Mouse (Mus musculus): Measurements from ENCODE around the gene Cacna2d2.
"Not testable (repeated sequence)": the region's sequence is repeated elsewhere in the genome, so short reads cannot be mapped to it uniquely, and the experiment has no call there.

Gene Cacna2d2

DNA sequence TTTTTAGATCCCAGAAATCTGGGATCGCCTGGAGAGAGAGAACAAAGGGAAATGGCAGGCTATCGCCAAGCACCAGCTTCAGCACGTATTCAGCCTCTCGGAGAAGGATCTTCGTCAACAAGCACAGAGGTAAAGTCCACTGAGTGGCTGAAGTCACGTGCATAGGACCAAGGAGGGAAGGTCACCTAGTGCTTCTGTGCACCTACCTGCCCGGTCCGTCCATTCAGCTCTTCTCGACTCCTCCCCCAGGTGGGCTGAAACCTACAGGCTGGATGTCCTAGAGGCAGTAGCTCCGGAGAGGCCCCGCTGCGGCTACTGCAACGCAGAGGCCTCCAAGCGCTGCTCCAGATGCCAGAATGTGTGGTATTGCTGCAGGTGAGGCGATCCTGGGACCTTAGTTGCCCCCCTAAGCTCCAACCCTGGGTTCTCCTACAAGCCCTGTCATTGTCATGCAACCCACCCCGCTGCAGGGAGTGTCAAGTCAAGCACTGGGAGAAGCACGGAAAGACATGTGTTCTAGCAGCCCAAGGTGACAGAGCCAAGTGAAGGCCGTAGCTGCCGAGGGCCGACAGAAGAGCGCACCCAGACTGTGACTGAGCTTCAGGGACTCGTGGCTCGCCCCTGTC is 151.2 kb downstream of the Cacna2d2 start:
- no peak for ATAC-seq (ENCODE audit: insufficient number of reproducible peaks, low FRiP score, low TSS enrichment)

DNA sequence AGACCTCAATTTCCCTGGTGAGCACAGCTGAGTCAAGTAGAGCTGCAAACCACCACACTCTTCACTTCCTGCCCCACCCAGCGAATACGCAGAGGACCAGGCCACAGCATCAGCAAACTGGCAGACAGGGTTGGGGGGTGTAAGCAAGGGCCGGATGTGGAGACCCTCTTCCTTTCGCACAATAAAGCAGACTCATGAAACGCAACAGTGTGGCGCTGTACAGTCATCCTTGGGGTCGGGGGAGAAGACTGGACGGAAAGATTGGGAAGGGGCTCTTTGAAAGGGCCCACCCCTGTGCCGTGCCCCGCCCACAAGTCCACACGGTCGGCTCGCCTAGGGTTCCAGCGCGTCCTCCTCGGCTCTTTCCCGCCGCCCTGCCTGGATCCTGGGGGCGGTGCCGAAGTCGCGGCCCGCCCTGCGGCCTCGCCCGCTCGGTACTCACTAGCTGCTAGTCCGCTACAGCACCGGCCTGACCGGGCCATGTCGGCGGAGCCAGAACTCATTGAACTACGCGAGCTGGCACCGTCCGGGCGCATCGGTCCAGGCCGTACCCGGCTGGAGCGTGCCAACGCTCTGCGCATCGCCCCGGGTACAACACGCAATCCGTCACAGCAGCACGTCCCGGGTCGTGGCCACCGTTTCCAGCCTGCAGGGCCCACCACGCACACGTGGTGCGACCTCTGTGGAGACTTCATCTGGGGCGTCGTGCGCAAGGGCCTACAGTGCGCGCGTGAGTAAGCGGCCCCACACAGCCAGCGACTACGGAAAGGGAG is 151.9 kb downstream of the Cacna2d2 start, which contains the start of gene Rassf1:
Gene Rassf1, plus strand, starts transcription at position 439 of the 773 bp plus-strand sequence.
- ATAC-seq (ENCODE audit: insufficient number of reproducible peaks, low FRiP score, low TSS enrichment), result no peak

DNA sequence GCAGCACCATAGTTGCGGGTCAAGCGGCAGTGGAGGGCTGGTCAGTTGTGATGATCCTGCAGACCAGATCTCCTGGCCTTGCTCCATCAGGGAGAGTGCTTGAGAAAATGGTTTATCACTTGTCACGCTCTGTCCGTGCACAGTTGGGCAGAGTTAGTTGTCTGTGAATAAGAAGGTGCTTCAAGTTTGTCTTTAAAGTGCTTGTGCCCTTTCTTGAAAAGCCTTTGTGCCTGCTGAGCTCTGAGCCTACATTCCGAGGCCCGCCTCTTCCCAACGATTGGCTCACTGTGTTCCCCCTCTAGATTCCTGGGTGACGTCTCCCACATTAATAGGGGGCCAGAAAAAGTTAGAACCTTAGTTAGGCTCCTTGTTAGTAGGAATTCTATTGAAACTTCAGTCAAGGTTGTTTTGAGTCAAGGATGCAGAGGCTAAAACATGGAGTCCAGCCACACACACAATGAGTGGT is 152.5 kb downstream of the Cacna2d2 start:
- no peak for ATAC-seq (ENCODE audit: insufficient number of reproducible peaks, low FRiP score, low TSS enrichment)

DNA sequence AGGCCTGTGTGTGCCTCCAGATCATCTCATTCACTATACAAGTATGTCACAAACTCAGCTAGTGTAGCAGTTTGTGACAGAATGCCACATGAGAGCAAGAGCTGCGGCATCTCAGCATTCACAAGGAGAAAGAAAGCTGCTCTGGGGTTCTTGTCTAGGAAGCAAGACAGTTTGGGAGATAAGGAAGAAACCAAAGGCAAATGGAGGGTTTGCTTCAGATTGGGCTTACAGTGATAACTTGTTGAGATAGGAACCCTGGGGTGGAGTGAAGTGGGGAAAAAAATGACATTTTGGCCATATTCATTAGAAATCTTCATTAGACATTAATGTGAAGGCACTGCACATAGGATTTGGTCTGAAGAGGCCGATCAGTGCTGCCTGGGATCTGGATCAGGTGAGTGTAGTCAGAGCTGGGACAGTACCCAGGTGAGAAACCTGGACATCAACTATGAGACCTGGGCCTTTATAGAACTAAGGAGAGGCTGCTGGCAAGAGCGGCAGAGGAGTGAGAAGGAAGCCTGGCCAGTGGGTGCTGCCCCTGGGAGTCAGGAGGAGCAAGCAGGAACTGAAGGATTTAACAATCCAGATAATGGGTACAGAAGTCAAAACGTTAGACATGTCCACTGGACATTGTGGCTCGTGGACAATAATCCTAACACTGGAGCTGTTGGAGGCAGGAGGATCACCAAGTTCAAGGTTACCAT is 153.4 kb downstream of the Cacna2d2 start:
- no peak for ATAC-seq (ENCODE audit: insufficient number of reproducible peaks, low FRiP score, low TSS enrichment)

DNA sequence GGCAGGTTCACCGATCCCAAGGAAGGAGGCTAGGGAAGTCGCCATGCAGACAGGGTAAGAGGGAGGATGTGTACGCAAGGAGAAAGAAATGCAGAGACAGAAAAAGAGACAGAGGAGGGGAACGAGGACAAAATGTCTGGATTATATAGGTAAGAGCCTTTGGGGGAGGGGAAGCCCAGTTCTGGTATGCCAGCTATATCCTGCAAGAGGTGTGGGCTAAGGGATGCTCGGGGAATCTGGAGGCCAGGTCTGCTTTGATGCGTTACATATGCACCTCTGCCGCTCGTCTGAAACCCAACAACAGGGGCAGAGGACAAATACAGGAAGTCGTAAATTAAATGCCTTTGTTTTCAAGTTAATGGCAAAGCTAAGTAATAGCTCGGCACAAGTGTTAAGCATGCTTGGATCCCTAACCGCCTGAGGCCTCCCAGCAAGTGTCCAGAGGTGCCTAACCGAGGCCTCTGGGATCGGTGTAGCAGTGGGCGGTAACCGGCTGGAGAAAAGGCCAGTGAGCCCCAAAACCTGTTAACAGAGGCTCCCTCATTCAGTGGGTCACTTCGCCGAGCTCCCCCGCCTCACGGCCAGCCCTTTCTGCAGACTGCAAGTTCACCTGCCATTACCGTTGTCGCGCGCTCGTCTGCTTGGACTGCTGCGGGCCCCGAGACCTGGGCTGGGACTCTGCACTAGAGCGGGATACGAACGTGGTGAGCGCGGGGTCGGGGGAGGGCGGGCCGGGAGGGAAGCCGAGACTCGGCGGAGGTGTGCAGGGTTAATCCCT is 154.3 kb downstream of the Cacna2d2 start:
- ATAC-seq (ENCODE audit: insufficient number of reproducible peaks, low FRiP score, low TSS enrichment), result peak; percentile 9; the same call in 1 of the 2 replicates

DNA sequence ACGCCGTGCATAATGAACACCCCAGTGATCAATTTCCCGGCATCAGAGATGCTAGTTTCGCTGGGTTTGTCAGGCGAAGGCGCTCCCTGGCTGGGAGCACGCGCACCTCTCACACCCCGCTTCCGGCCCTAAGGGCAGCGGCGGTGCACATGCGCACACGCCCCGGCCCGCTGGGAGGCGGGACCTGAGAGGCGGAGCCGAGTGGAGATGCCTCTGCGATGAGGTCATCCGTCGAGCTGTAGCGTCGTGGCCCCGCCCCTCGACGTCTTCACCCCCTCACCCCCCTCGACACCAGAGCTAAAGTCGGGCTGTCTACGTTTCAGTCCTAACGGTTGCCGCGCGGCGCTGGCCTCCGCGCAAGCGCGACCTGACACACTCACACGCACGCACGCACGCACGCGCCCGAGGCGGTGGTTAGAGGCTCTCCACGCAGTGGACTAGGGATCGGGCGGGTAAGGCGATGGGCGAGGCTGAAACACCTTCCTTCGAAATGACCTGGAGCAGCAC is 155.0 kb downstream of the Cacna2d2 start:
- ATAC-seq (ENCODE audit: insufficient number of reproducible peaks, low FRiP score, low TSS enrichment), result peak; percentile 78

DNA sequence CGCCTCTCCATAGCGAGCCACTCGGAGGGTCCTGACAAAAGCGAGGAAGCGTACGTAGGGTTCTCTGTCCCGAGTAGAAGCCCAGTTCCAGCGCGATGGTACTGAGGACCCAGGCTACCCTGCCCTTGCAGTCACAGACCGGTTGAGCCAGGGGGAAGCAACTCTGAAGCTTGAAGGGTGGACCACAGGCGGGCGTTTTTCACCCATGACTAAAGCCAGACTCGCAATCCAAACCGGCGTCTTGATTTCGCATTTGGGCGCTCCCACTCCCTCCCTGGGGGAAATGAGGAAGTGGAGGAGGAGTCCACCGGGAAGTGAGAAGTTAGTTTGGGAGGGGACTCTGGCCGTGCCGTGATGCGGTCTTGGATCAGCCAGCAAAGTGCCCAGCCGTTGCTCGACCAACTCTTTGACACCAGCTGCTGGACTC is 155.6 kb downstream of the Cacna2d2 start:
- ATAC-seq (ENCODE audit: insufficient number of reproducible peaks, low FRiP score, low TSS enrichment), result peak; percentile 5; the same call in 1 of the 2 replicates

DNA sequence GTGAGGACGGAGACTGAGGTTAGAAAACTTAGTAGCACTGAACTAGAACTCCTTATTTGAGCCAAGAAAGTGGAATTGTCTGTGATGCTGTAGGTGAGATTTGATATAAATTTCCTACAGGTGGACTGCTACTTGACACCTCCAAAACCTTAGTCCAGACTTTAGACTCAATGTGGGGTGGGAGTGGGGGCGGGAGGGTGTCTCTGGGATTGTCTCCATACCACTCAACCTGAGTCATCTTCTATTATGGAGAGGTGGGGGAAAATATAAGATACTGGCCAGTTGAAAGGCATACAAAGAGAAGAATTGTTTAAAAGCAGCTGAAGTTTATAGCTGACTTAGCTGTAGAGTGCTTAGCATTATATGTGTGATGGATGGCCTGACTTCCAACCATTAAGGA is 156.3 kb downstream of the Cacna2d2 start:
- ATAC-seq (ENCODE audit: insufficient number of reproducible peaks, low FRiP score, low TSS enrichment), result no peak

DNA sequence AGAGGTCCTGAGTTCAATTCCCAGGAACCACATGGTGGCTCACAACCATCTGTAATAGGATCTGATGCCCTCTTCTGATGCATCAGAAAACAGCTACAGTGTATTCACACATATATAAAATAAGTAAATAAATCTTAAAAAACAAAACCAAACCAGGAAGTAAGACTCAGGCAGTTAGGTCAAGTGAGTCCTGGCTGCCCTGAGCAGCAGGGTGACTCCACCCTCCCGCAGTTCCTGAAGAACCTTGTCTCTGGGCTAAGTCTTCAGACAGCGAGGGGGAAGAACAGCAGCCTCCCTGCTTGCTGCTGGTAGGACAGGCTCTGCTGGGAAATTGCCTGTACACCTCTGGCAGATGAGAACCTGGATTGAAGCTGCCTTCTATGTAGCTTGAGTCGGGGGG is 156.9 kb downstream of the Cacna2d2 start:
- no peak for ATAC-seq (ENCODE audit: insufficient number of reproducible peaks, low FRiP score, low TSS enrichment)

DNA sequence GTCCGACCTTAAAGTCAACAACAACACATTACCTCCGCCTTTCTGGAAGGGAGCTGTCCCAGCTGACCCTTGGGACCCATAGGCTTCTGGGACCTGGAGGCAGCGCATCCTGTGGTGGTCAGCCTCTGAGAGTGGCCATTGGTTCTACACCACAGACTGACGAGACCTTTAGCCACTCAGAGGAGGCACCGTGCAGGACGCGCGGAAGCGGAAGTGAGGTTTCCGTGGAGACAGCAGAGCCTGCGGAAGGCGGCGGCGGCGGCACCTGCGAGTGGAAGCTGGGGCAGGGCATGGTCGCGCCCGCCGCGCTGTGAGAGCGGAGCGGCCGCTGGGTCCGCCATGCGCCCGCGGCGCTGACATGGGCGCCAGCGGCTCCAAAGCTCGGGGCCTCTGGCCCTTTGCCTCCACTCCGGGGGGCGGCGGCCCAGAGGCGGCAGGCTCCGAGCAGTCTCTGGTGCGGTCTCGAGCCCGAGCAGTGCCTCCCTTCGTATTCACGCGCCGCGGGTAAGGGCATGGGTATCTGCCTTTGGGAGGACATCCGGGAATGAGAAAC is 163.7 kb downstream of the Cacna2d2 start, which contains the start of gene Tusc2:
Gene Tusc2, plus strand, starts transcription at position 227 of the 553 bp plus-strand sequence.
- peak; percentile 96 for ATAC-seq (ENCODE audit: insufficient number of reproducible peaks, low FRiP score, low TSS enrichment)

DNA sequence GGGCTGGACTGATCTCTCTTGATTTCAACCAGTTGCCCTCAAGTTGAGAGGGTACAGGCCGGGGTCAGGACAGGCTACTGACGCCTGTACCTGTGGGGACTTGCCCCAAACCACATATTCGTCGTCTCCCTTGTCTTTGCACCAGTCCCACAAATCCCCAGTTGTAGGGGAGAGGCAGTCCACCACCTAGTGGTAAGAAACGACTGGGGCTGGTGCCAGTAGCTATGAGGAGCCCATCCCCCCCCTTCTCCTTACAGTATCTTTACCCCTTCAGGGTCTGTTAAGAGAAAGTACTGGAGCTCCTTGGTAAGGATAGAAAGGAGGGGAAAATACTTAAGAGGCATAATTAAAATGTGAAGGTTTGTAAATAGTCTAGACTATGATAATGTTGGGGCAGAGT is 166.1 kb downstream of the Cacna2d2 start:
- ATAC-seq (ENCODE audit: insufficient number of reproducible peaks, low FRiP score, low TSS enrichment), result not testable (repeated sequence)

DNA sequence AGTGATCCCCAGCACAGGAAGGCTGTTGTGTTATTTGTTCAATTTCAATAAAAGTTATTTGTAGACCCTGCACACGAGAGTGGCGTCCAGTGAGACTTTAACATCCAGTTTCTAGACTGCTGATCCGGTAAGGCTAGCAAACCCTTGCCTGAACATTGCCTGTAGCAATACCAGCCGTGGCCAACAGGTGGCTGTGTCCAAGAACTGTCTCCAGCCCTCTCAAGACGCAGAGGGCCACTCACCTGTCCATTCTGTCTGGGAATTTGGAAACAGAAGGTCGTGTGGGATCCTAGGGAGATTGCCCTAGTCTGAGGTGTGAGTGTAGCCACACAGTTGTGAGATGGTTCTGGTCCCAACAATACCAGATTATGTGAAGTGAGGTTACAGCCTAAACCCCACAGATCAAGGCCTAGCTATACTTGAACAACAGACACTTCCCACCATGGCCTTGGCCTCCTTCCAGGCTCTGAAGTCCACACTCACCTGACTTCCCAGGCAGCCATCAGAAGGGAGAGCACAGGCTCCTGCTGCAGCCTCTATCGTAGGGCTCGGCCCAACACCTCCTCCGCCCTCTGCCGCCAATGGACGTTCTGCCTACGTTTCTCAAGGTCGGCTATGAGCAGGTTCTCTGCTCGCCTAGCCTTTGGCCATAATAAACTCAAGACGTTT is 166.8 kb downstream of the Cacna2d2 start:
- no peak for ATAC-seq (ENCODE audit: insufficient number of reproducible peaks, low FRiP score, low TSS enrichment)

DNA sequence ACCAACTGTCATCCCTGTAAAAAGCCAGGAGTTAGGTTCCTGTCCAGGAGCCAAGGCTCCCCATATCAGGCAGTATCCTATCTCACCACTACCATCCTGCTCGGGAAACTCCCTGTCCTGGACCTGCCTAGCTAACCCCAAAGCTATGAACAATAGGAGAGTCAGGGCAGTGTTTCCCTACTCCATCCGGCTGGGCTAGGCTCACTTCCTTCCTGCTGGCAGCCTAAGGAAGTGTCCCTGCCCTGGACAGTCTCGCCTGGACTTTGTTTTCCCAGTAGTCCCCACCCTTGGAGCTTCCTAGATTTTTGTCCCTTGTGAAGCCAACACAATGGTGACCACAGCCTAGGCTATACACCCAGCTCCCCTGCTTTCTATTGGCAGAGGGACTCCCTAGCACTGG is 167.4 kb downstream of the Cacna2d2 start:
- no peak for ATAC-seq (ENCODE audit: insufficient number of reproducible peaks, low FRiP score, low TSS enrichment)

DNA sequence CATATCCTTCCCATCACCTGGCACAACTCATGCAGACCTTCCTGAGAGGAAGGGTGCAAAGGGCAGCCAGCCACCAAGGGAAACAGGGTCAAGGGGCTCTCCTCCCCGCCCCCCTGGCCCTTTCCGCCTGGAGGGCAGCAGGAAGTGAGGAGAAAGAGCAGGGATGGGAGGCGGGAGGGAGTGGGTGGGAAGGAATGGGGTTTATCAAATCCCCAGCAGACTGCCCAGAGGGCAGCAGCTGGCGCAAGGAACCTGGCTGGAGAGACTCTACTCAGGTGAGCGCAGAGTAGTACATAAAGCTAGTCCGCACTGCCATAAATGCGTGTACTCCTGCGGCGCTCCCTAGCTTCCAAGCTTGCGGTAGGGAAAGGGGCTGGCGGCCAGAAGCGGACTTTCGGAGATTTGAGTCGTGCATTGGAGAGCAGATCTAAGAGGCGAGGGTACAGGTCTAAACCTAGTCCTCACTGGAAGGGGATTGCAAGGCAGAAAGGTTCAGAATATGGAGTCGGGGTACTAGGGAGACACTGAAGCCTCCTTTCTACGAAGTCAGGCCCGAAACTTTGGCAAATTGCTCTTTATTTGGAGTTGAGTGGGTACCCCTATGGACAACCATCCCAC is 168.4 kb downstream of the Cacna2d2 start, which contains the start of gene Hyal2:
Gene Hyal2, plus strand, starts transcription at position 244 of the 618 bp plus-strand sequence.
- ATAC-seq (ENCODE audit: insufficient number of reproducible peaks, low FRiP score, low TSS enrichment), result no peak

DNA sequence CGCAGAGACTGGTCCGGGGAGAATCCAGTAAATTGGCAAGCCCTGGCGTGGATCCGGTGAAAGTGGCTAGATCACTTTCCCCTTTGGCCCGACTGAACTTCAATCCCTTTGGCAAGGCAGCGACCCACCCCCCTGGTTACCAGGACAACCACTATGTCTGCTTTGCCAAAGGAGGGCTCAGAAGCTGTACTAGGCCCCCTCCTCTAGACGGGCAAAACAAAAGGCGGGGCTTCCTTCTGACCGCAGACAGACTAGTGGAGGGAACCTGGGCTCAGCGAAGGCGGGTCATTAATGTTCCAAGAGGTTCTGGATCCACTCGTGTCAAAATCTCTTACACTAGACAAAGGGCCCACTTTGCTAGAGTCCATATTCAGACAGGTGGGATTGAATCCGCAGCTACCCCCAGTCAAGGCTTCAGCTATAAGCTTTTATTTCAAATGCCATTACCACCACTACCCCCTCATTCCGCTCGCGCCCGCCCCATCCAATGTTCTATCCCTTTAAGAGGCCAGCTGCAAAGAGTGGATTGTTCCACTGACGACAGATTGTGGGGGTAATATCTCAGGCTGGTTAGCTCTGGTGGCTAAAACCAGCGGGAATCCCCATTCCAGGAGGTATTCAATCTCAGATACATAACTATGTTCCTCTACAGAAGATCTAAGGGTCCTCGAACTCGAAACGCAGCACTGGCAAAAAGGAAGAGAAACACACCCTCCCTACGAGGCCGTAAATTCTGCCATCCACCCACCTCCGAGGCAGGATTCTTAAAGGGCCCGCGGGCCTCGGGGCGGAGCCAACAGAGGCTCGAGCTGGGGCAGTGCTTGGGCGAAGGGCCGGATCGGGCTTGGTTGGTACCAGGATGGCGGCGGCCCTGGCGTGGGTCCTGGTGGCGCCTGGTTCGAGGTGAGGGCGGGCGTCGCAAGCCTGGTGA is 169.2 kb downstream of the Cacna2d2 start:
- peak; percentile 66; the same call in 1 of the 2 replicates for ATAC-seq (ENCODE audit: insufficient number of reproducible peaks, low FRiP score, low TSS enrichment)

DNA sequence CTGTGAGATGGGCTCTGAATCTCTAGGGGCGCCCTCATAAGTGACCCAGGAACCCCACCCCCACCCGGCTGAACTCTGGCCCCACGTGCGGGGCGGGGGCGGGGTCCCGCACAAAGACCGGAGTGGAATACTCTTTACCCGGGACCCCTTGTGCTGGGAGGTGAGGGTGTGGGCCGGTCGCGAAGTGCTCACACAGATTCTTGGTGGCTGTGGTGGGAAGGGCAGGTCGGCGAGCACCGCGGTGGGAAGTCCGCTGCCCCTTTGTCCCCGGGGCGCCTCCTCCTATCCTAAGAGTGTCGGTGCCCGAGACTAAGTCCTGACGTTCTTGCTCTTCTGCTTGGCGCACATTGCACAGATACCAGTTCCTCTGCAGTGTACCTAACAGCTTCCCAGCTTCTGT is 169.9 kb downstream of the Cacna2d2 start:
- peak; percentile 8; the same call in 1 of the 2 replicates for ATAC-seq (ENCODE audit: insufficient number of reproducible peaks, low FRiP score, low TSS enrichment)

DNA sequence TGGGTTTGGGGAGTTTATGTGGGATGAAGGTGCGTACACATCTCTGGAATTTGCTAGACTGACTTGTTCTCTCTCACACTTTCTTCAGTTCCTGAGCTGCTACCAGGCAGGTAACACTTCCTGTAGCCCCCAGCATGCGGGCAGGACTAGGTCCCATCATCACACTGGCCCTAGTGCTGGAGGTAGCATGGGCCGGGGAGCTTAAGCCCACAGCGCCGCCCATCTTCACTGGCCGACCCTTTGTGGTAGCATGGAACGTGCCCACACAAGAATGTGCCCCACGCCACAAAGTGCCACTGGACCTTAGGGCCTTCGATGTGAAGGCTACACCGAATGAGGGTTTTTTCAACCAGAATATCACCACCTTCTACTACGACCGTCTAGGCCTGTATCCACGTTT is 170.6 kb downstream of the Cacna2d2 start:
- ATAC-seq (ENCODE audit: insufficient number of reproducible peaks, low FRiP score, low TSS enrichment), result no peak

DNA sequence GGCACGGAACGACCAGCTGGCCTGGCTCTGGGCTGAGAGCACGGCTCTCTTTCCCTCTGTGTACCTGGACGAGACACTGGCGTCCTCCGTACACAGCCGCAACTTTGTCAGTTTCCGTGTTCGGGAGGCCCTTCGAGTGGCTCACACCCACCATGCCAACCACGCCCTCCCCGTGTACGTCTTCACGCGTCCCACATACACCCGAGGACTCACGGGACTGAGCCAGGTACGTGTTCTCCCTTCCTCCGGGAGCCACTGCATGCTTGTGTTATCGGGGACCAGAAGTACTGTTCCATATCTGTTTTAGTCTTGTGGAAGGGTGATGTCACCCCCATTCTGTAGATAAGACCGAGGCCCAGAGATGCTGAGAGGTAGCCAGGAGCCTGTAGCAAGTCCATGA is 171.4 kb downstream of the Cacna2d2 start:
- no peak for ATAC-seq (ENCODE audit: insufficient number of reproducible peaks, low FRiP score, low TSS enrichment)
